Mouse (Mus musculus): ENCODE results near the gene Ifi47. TPM values are rescaled to one million over a fixed set of nuclear protein-coding genes. Genes with fewer than 3 reads are reported as not detected.
"Not testable (repeated sequence)": the region's sequence is repeated elsewhere in the genome, so short reads cannot be mapped to it uniquely, and the experiment has no call there.

The Ifi47 gene
- total RNA-seq (2021), result 1 to 10 TPM; 3.3 to 6.7 TPM
- long read RNA-seq, experiment 1, transcript Ifi47-201 (2 exons, 1,690 nt), result major isoform, 6 of 6 reads
- long read RNA-seq, experiment 1, partial matches to known transcripts, result 0 of 6 reads
- long read RNA-seq, experiment 1, other reads (novel, unspliced or antisense), result 0 of 6 reads
- long read RNA-seq, experiment 2, partial matches to known transcripts, result 0 of 3 reads
- long read RNA-seq, experiment 2, other reads (novel, unspliced or antisense), result 0 of 3 reads

GRCm38 (mm10) chr11:49076001-49076757, at the start of gene Ifi47:
Gene Ifi47, plus strand, starts transcription at chr11:49076587.
- not testable (repeated sequence) for DNase-seq (ENCODE audit: low spot score in 2 of 2)

DNA sequence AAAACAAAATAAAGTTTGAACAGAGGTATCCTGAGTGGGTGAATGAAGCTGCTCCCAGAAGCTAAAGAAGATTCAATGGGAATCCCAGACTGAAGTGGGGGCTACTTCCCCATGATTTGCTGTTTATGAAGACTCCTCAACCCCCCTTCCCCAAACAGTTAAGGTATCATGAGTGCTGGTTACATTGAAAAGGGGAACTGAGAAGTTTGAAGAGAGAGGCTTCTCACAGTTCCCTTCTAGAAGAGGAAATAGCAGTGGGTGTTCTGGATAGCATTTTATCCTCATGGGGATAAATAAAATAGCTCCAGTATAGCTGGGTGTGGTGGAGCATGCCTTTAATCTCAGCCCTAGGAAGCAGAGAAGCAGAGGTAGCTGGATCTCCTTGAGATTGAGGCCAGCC, 26.3 kb upstream of the Ifi47 start:
- not testable (repeated sequence) for DNase-seq (ENCODE audit: low spot score in 2 of 2)

DNA sequence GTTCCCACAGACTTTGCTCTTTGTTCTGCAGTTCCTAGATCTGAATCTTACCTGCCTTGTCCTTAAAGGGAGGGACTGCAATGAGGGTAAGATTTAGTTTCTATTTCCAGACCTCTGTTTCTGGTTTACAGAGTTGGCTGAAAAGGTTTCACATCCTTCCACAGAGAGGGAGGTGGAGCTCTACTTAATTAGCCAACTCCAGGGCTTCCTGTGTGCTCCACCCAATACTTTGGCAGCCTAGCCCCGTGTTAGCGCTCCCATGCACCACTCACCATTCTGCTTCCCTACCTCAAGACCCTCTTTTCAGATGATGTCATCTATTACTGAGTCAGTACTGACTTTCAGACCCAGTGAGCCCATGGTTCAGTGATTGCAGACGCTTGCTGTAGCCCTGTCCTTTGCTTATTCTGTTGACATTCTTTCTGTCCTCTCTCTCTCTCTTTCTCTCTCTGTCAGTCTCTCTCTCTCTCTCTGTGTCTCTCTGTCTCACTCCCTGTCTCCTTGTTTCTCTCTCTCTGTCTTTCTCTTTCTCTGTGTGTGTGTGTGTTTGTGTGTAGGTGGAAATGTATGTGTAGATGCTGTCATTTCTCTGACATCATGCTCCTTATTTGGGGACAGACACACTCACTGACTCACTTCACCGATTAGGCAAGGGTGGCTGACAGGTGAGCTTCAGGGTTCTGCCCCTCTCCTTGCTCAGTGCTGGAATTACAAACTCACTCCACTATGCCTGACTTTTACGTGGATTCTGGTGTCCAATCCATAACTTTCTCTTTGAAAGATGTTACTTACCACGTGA, 25.1 kb upstream of the Ifi47 start, which contains the start of gene 9930111J21Rik2:
TSS of gene 9930111J21Rik2 (minus strand) at position 150 of the 799 bp plus-strand sequence.
- DNase-seq (ENCODE audit: low spot score in 2 of 2), result not testable (repeated sequence)

DNA sequence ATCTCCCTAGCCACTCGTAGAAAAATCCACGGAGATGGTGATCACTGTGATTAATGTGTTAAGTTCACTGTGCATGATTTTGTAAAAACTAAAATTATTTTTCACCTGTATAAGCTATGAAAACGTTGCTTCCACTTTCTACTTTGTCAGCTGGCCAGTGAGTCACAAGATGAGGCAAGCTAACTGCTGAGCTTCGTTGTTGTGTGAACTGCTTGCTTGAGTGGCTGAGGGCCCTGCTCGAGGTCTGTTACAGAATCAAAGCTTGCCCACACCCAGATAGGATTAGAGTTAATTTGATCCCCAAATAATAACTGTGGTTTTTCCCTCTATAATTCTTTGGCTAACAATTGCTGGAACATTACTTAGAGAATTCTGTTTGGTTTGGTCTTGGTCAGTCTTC, 24.5 kb upstream of the Ifi47 start:
- DNase-seq (ENCODE audit: low spot score in 2 of 2), result not testable (repeated sequence)

DNA sequence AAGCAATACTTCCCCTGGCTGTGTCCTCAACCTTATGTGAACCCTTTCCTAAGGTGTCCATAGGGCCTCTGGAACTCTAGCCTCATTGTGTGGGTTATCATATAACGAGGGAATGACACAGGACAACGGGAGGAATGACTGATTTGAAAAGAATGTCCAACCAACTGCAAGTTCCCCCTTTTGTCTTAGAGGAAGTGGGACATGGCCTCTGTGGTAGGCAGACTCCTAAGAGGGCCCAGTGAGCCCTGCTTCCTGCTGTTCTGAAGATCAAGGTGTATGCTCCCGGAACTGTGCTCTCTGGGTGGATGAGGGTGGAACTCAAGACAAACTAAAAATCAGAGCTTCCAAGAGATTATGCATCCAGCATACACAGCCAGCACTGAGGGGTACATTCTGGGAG, 16.3 kb upstream of the Ifi47 start:
- not testable (repeated sequence) for DNase-seq (ENCODE audit: low spot score in 2 of 2)

DNA sequence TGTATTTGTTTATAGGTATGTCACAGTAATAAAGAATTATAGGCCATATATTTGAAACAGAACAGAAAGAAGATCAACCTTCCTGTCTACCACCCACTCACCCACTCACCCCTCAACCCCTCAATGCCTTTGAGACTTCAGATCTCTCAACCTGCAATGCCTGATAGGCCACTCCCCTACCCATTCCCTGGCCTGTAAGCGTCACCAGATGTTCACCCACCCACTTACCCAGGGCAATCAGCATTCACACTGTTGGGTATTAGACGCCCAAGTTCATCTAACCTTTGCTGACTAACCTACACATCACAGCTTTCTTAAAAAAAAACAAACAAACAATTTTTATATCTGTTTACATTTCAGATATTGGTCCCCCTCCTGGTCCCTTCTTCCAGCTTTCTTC, 14.5 kb upstream of the Ifi47 start:
- not testable (repeated sequence) for DNase-seq (ENCODE audit: low spot score in 2 of 2)

GRCm38 (mm10) chr11:49063713-49064469, 12.5 kb upstream of the Ifi47 start, which contains the start of gene Tgtp2:
Gene Tgtp2, minus strand, starts transcription at chr11:49064206.
- DNase-seq (ENCODE audit: low spot score in 2 of 2), result not testable (repeated sequence)

DNA sequence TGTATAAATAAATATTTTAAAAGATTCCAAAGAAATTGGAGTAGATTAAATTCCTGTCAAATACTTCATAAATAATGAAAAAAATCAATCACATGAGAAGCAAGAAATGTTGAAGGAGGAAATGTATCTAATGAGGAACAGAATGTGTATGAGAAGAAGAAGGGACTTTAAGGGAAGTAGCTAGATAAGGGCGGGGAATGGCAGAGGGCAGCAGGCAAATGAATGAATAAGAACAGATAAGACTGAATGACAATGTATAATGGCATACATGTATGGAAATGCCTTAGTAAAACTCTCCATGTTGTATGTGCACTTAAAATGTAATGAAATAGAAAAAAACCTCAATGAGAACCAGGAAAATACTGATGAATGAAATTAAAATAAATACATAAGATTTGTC, 8.0 kb upstream of the Ifi47 start:
- no peak for DNase-seq (ENCODE audit: low spot score in 2 of 2)

DNA sequence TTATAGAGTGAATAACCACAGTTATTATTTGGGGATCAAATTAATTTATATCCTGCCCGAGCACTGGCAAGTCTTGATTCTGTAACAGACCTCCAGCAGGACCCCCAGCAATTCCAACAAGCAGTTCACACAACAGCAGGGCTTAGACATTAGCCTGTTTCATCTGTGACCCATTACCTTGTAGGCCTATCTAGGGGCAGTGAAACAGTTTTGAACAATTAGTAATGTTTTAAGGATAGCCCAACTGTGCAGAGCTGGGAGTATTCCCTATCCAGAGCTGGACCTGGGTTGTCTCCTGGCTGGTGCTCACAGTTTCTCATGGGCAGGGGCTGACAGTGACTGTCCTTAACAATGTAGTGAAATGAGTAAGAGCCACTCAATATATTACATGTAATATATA, 625 bp downstream of the Ifi47 start:
- DNase-seq (ENCODE audit: low spot score in 2 of 2), result no peak

- DNase-seq (ENCODE audit: low spot score in 2 of 2), result no peak
These were observed 2.3 kb downstream of the Ifi47 start for GRCm38 (mm10) chr11:49078719-49079118.

DNA sequence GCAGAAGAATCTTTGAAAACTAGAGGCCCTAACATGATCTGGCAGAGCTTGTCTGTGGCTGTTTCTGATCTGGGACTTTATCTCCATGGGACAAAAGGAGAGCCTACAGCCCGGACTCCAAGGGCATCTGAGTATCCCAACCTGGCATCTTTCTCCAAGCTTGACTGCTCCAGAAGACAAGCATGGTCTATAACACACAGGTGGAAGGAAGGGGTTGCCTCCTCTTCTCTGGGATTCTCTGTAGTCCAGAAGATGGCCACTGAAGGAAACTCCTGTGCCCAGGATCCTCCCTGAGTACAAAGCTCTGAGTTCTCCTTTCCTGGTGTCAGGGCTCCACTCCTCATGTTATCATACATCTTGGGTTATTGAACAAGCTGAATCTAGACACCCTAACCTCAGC, 4.2 kb downstream of the Ifi47 start:
- no peak for DNase-seq (ENCODE audit: low spot score in 2 of 2)

GRCm38 (mm10) chr11:49081356-49081755, 5.0 kb downstream of the Ifi47 start:
- no peak for DNase-seq (ENCODE audit: low spot score in 2 of 2)

DNA sequence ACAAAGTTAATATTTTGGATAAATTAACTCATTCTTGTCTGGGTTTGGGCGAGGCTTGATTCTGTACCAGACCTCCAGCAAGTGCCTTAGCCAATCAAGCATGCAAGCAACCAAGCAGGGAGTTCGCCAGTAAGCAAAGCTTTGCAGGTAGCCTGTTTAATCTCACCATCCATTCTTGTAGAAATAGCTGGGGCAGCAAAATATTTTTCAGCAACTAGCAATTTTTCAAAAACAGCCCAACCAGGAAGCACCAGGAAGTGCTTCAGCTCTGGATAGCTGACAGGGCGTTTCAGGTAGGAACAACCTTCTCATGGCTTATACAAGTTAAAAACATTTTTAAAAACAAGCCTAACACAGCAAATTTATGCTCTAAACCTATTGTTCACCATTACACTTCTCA, 5.5 kb downstream of the Ifi47 start:
- no peak for DNase-seq (ENCODE audit: low spot score in 2 of 2)

DNA sequence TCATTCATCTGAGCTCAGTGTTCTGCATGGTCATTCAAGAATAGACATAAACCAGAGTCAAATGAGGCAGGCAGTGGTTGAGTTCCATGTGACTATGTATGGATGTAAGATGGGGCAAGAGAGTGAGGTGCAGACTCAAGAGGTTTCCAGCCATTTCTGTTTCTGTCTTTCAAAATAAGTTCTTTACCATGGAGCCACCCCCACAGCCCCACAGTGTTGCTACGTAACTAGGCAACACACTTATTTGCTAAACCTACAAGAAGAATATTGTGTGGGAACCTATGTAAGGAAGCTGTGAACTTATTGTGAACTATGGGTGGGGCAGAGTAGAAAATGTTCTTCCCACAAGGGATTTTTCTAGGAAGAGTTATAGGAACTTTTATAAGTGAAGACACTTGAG, 6.8 kb downstream of the Ifi47 start:
- DNase-seq (ENCODE audit: low spot score in 2 of 2), result no peak

DNA sequence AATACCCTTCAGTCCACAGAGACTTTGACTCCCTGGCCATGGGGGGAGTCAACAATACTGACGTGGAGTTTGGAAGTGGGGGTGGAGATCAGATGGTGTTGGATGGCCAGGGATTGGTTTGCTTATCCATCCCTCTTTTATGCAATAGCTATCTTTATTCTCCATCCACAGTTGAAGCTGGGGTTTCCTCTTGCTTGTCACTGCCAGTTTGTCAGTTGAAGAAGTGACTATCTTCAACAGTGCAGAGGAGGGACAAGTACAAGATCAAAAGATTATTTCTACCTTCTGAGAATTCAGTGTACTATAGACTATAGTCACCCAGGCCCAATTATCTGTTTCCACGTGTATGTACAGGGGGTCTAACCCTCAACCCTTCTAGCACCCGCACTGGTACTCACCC, 7.4 kb downstream of the Ifi47 start:
- DNase-seq (ENCODE audit: low spot score in 2 of 2), result no peak

- no peak for DNase-seq (ENCODE audit: low spot score in 2 of 2)
These were observed 8.0 kb downstream of the Ifi47 start for GRCm38 (mm10) chr11:49084385-49084784.

DNA sequence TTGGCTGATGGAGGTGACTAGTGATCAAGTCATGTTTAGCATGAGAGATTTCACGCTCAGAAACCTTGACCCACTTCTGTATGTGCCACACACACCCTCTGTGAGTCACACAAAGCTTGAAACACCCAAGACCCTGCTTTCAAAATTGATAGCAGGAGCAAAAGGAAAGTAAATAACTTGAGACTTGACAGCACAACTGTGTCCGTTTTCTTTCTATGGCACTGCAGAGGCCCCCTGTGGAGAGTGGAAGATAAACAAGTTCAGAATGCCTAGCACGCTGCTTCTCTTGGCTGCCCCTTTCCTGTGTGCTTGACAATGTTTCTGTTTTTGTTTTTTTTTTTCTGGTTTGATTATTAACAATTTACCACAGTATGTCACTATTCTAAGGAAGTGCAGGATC, 8.5 kb downstream of the Ifi47 start:
- DNase-seq (ENCODE audit: low spot score in 2 of 2), result no peak

- DNase-seq (ENCODE audit: low spot score in 2 of 2), result no peak
These were observed 10.5 kb downstream of the Ifi47 start for GRCm38 (mm10) chr11:49086858-49087361.

GRCm38 (mm10) chr11:49087830-49088616, 11.6 kb downstream of the Ifi47 start:
- no peak for DNase-seq (ENCODE audit: low spot score in 2 of 2)
